Mouse (Mus musculus) liver, embryonic 16.5 days (tissue): ENCODE data around the gene Phactr2. TPM values are rescaled to one million over a fixed set of nuclear protein-coding genes. Genes with fewer than 3 reads are reported as not detected.

Experiments used
- ATAC-seq: fragments of 200-750 bp; cut with Nextera tagmentation; 2 replicates; pipeline ENCODE4 v1.8.0; 2017; ENCODE audit warnings: low read depth, mild to moderate bottlenecking, moderate number of reproducible peaks, moderate library complexity
- H3K27ac ChIP-seq: fragments of 300-500 bp; sonication (generic); 2 replicates; pipeline ENCODE4 v1.5.1; 2014; ENCODE audit warnings: mild to moderate bottlenecking, low read length
- H3K27me3 ChIP-seq: fragments of 300-500 bp; sonication (generic); 2 replicates; pipeline ENCODE4 v1.6.1; 2014; ENCODE audit warnings: low read depth, low read length, mixed read lengths; ENCODE audit not compliant: control insufficient read depth, insufficient read depth
- H3K36me3 ChIP-seq: fragments of 300-500 bp; sonication (generic); 2 replicates; pipeline ENCODE4 v1.6.1; 2014; ENCODE audit warnings: mild to moderate bottlenecking; ENCODE audit not compliant: control insufficient read depth, insufficient read depth
- H3K4me1 ChIP-seq: fragments of 300-500 bp; sonication (generic); 2 replicates; pipeline ENCODE4 v1.6.1; 2014; ENCODE audit warnings: low read depth, low read length, mixed read lengths; ENCODE audit not compliant: control insufficient read depth
- H3K4me2 ChIP-seq: fragments of 300-500 bp; sonication (generic); 2 replicates; pipeline ENCODE4 v1.6.1; 2014; ENCODE audit warnings: low read depth, low read length, mixed read lengths
- H3K4me3 ChIP-seq: fragments of 300-500 bp; sonication (generic); 2 replicates; pipeline ENCODE4 v1.5.1; 2014; ENCODE audit warnings: low read depth, mild to moderate bottlenecking, low read length
- H3K9ac ChIP-seq: fragments of 300-500 bp; sonication (generic); 2 replicates; pipeline ENCODE4 v1.6.1; 2014; ENCODE audit warnings: low read depth, low read length
- H3K9me3 ChIP-seq: fragments of 300-500 bp; sonication (generic); replicated peaks from 2 replicates; pipeline ENCODE4 v1.6.1; 2016; ENCODE audit warnings: low read length; ENCODE audit not compliant: control insufficient read depth
- WGBS: fragments of 180-500 bp; shearing (Covaris S2); extraction: QIAGEN DNeasy Blood & Tissue Kit; methylation state at CpG from one replicate; pipeline ENCODE4 v1.1.7; 2014; ENCODE audit not compliant: insufficient replicate concordance; 5-methylcytosine and 5-hydroxymethylcytosine counted together
- polyA plus RNA-seq: library from polyadenylated mRNA; unstranded; fragments of >200 nt; fragmentation: Nextera tagmentation; extraction: Ambion mirVana; gene quantifications from 2 replicates; pipeline ENCODE4 v1.2.1, GENCODE M21; 2015

Gene Phactr2
- polyA plus RNA-seq, 1 experiment from 2014 or later, result 3.4 TPM

- no peaks in the 10 kb centered on the region for H3K36me3 ChIP-seq
- H3K27me3 ChIP-seq, result no peaks in the 10 kb centered on the region
- no peak overlapping the region for H3K4me3 ChIP-seq
- no peak overlapping the region for H3K27ac ChIP-seq
- no peaks in the 10 kb centered on the region for H3K4me1 ChIP-seq
- no peaks in the 10 kb centered on the region; the same call in 1 of the 2 replicates for H3K9me3 ChIP-seq
- H3K9ac ChIP-seq, result no peak overlapping the region
- ATAC-seq, result no peak
- H3K4me2 ChIP-seq, result no peak overlapping the region
- 63% methylated on average over 11 of the region's 11 CpGs for WGBS
Observed at GRCm38 (mm10) chr10:13363499-13364285, 110.5 kb downstream of the Phactr2 start.

- no peak overlapping the region for H3K9ac ChIP-seq
- H3K4me3 ChIP-seq, result no peak overlapping the region
- no peaks in the 10 kb centered on the region; the same call in 1 of the 2 replicates for H3K9me3 ChIP-seq
- H3K36me3 ChIP-seq, result no peaks in the 10 kb centered on the region
- no peak overlapping the region for H3K4me2 ChIP-seq
- no peaks in the 10 kb centered on the region for H3K27me3 ChIP-seq
- H3K4me1 ChIP-seq, result no peaks in the 10 kb centered on the region
- no peak overlapping the region for H3K27ac ChIP-seq
- no peak for ATAC-seq
Observed at GRCm38 (mm10) chr10:13360913-13361312, 113.3 kb downstream of the Phactr2 start.

GRCm38 (mm10) chr10:13359846-13360245 is 114.4 kb downstream of the Phactr2 start:
- Histone ChIP-seq H3K36me3 (no peaks in the 10 kb centered on the region), H3K4me3 (no peak overlapping the region), H3K4me1 (no peaks in the 10 kb centered on the region), H3K9ac (no peak overlapping the region), H3K9me3 (no peaks in the 10 kb centered on the region), H3K27ac (no peak overlapping the region), H3K4me2 (no peak overlapping the region), H3K27me3 (no peaks in the 10 kb centered on the region)
- WGBS, result 64% methylated on average over 5 of the region's 5 CpGs
- ATAC-seq, result no peak

- no peaks in the 10 kb centered on the region for H3K36me3 ChIP-seq
- H3K9me3 ChIP-seq, result no peaks in the 10 kb centered on the region
- H3K4me3 ChIP-seq, result no peak overlapping the region
- H3K4me1 ChIP-seq, result no peaks in the 10 kb centered on the region
- 17% methylated on average over 3 of the region's 3 CpGs for WGBS
- no peak overlapping the region for H3K9ac ChIP-seq
- H3K4me2 ChIP-seq, result no peak overlapping the region
- no peaks in the 10 kb centered on the region for H3K27me3 ChIP-seq
- no peak overlapping the region for H3K27ac ChIP-seq
- no peak for ATAC-seq
Observed at GRCm38 (mm10) chr10:13358679-13359078, 115.5 kb downstream of the Phactr2 start.

- Histone ChIP-seq H3K9me3 (no peaks in the 10 kb centered on the region), H3K4me2 (no peak overlapping the region), H3K4me3 (no peak overlapping the region), H3K27ac (no peak overlapping the region), H3K27me3 (no peaks in the 10 kb centered on the region), H3K36me3 (no peaks in the 10 kb centered on the region), H3K4me1 (no peaks in the 10 kb centered on the region), H3K9ac (no peak overlapping the region)
- WGBS, result 59% methylated on average over 5 of the region's 5 CpGs
- ATAC-seq, result no peak
Observed at GRCm38 (mm10) chr10:13346609-13347290, 127.5 kb downstream of the Phactr2 start.

GRCm38 (mm10) chr10:13340583-13340982 is 133.6 kb downstream of the Phactr2 start:
- no peaks in the 10 kb centered on the region for H3K36me3 ChIP-seq
- no peaks in the 10 kb centered on the region for H3K9me3 ChIP-seq
- H3K4me3 ChIP-seq, result no peak overlapping the region
- no peak for ATAC-seq
- no peak overlapping the region for H3K9ac ChIP-seq
- no peak overlapping the region for H3K27ac ChIP-seq
- H3K4me2 ChIP-seq, result no peak overlapping the region
- no peaks in the 10 kb centered on the region for H3K27me3 ChIP-seq
- 67% methylated on average over 3 of the region's 3 CpGs for WGBS
- no peaks in the 10 kb centered on the region for H3K4me1 ChIP-seq

GRCm38 (mm10) chr10:13336964-13337363 is 137.2 kb downstream of the Phactr2 start:
- WGBS, result 52% methylated on average over 4 of the region's 4 CpGs
- no peak for ATAC-seq
- no peaks in the 10 kb centered on the region for H3K4me1 ChIP-seq
- H3K4me2 ChIP-seq, result no peak overlapping the region
- no peak overlapping the region for H3K4me3 ChIP-seq
- no peaks in the 10 kb centered on the region for H3K9me3 ChIP-seq
- H3K27ac ChIP-seq, result no peak overlapping the region
- no peaks in the 10 kb centered on the region for H3K27me3 ChIP-seq
- no peak overlapping the region for H3K9ac ChIP-seq
- no peaks in the 10 kb centered on the region for H3K36me3 ChIP-seq

GRCm38 (mm10) chr10:13335814-13336213 is 138.4 kb downstream of the Phactr2 start:
- H3K4me1 ChIP-seq, result no peaks in the 10 kb centered on the region
- H3K9me3 ChIP-seq, result no peaks in the 10 kb centered on the region
- H3K36me3 ChIP-seq, result no peaks in the 10 kb centered on the region
- H3K4me3 ChIP-seq, result no peak overlapping the region
- no peak for ATAC-seq
- WGBS, result 63% methylated on average over 6 of the region's 6 CpGs
- H3K9ac ChIP-seq, result no peak overlapping the region
- H3K4me2 ChIP-seq, result no peak overlapping the region
- H3K27me3 ChIP-seq, result no peaks in the 10 kb centered on the region
- H3K27ac ChIP-seq, result no peak overlapping the region

GRCm38 (mm10) chr10:13335347-13335746 is 138.9 kb downstream of the Phactr2 start:
- no peak overlapping the region for H3K4me3 ChIP-seq
- no peak overlapping the region for H3K9ac ChIP-seq
- no peaks in the 10 kb centered on the region for H3K9me3 ChIP-seq
- no peaks in the 10 kb centered on the region for H3K4me1 ChIP-seq
- H3K36me3 ChIP-seq, result no peaks in the 10 kb centered on the region
- WGBS, result 76% methylated on average over 6 of the region's 6 CpGs
- H3K4me2 ChIP-seq, result no peak overlapping the region
- no peak overlapping the region for H3K27ac ChIP-seq
- H3K27me3 ChIP-seq, result no peaks in the 10 kb centered on the region
- ATAC-seq, result no peak
